16 mouse cellular contexts compared by ENCODE assay signal in genomic region chr14:54480673-54481072, GRCm38 (mm10). TPM values are rescaled to one million over a fixed set of nuclear protein-coding genes. Genes with fewer than 3 reads are reported as not detected.
DNase-seq lines count a peak whose midpoint lies in the region; ATAC-seq lines count a peak whose summit lies in the region.
"Had no signal": no experiment of that assay in that cellular context is flagged by ENCODE, and none has a peak within 500 bp of the region (broad histone marks: within the 10 kb centered on the region; RNA-seq: fewer than 3 reads in every experiment).

No protein-coding gene starts in this region.

- no peak overlapping the region for H3K9ac ChIP-seq in midbrain, embryonic 13.5 days (replicated peaks)
- no peak overlapping the region for H3K9ac ChIP-seq in embryonic facial prominence, embryonic 14.5 days (ENCODE audit: low read depth, low read length)
- no peak overlapping the region for H3K9ac ChIP-seq in midbrain, embryonic 16.5 days (ENCODE audit: low read depth, low read length)
- H3K9ac ChIP-seq: forebrain, embryonic 13.5 days; lung, embryonic 14.5 days; neural tube, embryonic 12.5 days had no signal

- 79% methylated on average over 6 of the region's 6 CpGs for WGBS in midbrain, embryonic 10.5 days
- 64% methylated on average over 6 of the region's 6 CpGs for WGBS in midbrain, embryonic 13.5 days
- WGBS in embryonic facial prominence, embryonic 14.5 days, result 71% methylated on average over 6 of the region's 6 CpGs
- 66% methylated on average over 6 of the region's 6 CpGs for WGBS in midbrain, embryonic 16.5 days

- intact Hi-C loops in heart, postnatal 36 days (cut with DNase I), result no loop called here

- peaks cover 56% of the 10 kb centered on the region for H3K4me1 ChIP-seq in midbrain, embryonic 10.5 days
- H3K4me1 ChIP-seq in midbrain, embryonic 13.5 days (replicated peaks), result peaks cover 39% of the 10 kb centered on the region
- peaks cover 18% of the 10 kb centered on the region for H3K4me1 ChIP-seq in embryonic facial prominence, embryonic 14.5 days (ENCODE audit: control insufficient read depth, insufficient read depth, low read length)
- H3K4me1 ChIP-seq in midbrain, embryonic 16.5 days (ENCODE audit: control insufficient read depth, insufficient read depth, low read length), result peaks cover 18% of the 10 kb centered on the region

- H3K36me3 ChIP-seq in midbrain, embryonic 10.5 days, result no peaks in the 10 kb centered on the region
- H3K36me3 ChIP-seq in midbrain, embryonic 13.5 days, result peaks cover 5% of the 10 kb centered on the region; the same call in 1 of the 2 replicates
- no peaks in the 10 kb centered on the region for H3K36me3 ChIP-seq in embryonic facial prominence, embryonic 14.5 days (ENCODE audit: control insufficient read depth, insufficient read depth, low read length)
- no peaks in the 10 kb centered on the region for H3K36me3 ChIP-seq in midbrain, embryonic 16.5 days (ENCODE audit: control insufficient read depth, insufficient read depth, low read length)
- H3K36me3 ChIP-seq: neural tube, embryonic 12.5 days had no signal

- DNase-seq in midbrain, embryonic 10.5 days (ENCODE audit: low spot score), result no peak
- peak; percentile 28 for DNase-seq in embryonic facial prominence, embryonic 14.5 days (ENCODE audit: low spot score)
- DNase-seq in thymus, postnatal 10 days (ENCODE audit: low spot score in 2 of 2), result peak; percentile 51 to 57
- no peak for DNase-seq in heart, postnatal 36 days
- no peak for DNase-seq in kidney, adult 9 months
- DNase-seq: cerebellum, adult 8-10 months; heart, adult 18-20 months; heart, postnatal 10 days; liver; lung, embryonic 14.5 days had no signal

- no peak overlapping the region for H3K4me3 ChIP-seq in midbrain, embryonic 10.5 days
- H3K4me3 ChIP-seq in midbrain, embryonic 13.5 days (replicated peaks), result no peak overlapping the region
- H3K4me3 ChIP-seq in embryonic facial prominence, embryonic 14.5 days (ENCODE audit: low read depth, low read length), result no peak overlapping the region
- H3K4me3 ChIP-seq in midbrain, embryonic 16.5 days (ENCODE audit: low read depth, low read length), result no peak overlapping the region
- H3K4me3 ChIP-seq: forebrain, embryonic 13.5 days; neural tube, embryonic 12.5 days had no signal

- no peaks in the 10 kb centered on the region for H3K9me3 ChIP-seq in midbrain, embryonic 10.5 days (replicated peaks)
- no peaks in the 10 kb centered on the region for H3K9me3 ChIP-seq in midbrain, embryonic 13.5 days
- no peaks in the 10 kb centered on the region for H3K9me3 ChIP-seq in embryonic facial prominence, embryonic 14.5 days (ENCODE audit: control insufficient read depth, low read length)
- no peaks in the 10 kb centered on the region for H3K9me3 ChIP-seq in midbrain, embryonic 16.5 days (replicated peaks; ENCODE audit: control insufficient read depth, low read length, poor library complexity, severe bottlenecking)
- H3K9me3 ChIP-seq: forebrain, embryonic 13.5 days; neural tube, embryonic 12.5 days had no signal

- H3K27ac ChIP-seq in midbrain, embryonic 10.5 days (replicated peaks), result peak overlapping the region; percentile 38; the same call in 1 of the 2 replicates
- H3K27ac ChIP-seq in midbrain, embryonic 13.5 days, result no peak overlapping the region
- H3K27ac ChIP-seq in embryonic facial prominence, embryonic 14.5 days (replicated peaks; ENCODE audit: low read depth, low read length), result no peak overlapping the region
- H3K27ac ChIP-seq in midbrain, embryonic 16.5 days (ENCODE audit: low read length), result no peak overlapping the region
- H3K27ac ChIP-seq: forebrain, embryonic 13.5 days; neural tube, embryonic 12.5 days had no signal

- H3K27me3 ChIP-seq in midbrain, embryonic 10.5 days (ENCODE audit: low read depth, poor library complexity, severe bottlenecking), result peaks cover 52% of the 10 kb centered on the region
- peaks cover 26% of the 10 kb centered on the region for H3K27me3 ChIP-seq in midbrain, embryonic 13.5 days
- H3K27me3 ChIP-seq in embryonic facial prominence, embryonic 14.5 days (replicated peaks; ENCODE audit: control insufficient read depth, insufficient read depth, low read length), result peaks cover 27% of the 10 kb centered on the region
- peaks cover 3% of the 10 kb centered on the region; the same call in 1 of the 2 replicates for H3K27me3 ChIP-seq in midbrain, embryonic 16.5 days (ENCODE audit: control insufficient read depth, insufficient read depth, low read depth, low read length)

- H3K4me2 ChIP-seq in midbrain, embryonic 13.5 days (replicated peaks), result no peak overlapping the region
- H3K4me2 ChIP-seq in embryonic facial prominence, embryonic 14.5 days (ENCODE audit: low read depth, low read length), result no peak overlapping the region
- H3K4me2 ChIP-seq in midbrain, embryonic 16.5 days (ENCODE audit: low read length), result no peak overlapping the region
- H3K4me2 ChIP-seq: forebrain, embryonic 13.5 days; lung, embryonic 14.5 days had no signal

- ATAC-seq in midbrain, embryonic 13.5 days, result no peak
- ATAC-seq in CD4-positive, CD25-positive, alpha-beta regulatory T cell, adult 4 months, result peak; percentile 22
- peak; percentile 14; the same call in 1 of the 2 replicates for ATAC-seq in embryonic facial prominence, embryonic 14.5 days (ENCODE audit: low read depth)
- ATAC-seq in midbrain, embryonic 16.5 days, result no peak
- ATAC-seq: forebrain, embryonic 13.5 days; hindbrain, embryonic 16.5 days had no signal

RNA-seq across cellular contexts. Expression of gene Rem2, which starts 4.8 kb away (rescaled TPM):
- polyA plus RNA-seq in midbrain, embryonic 10.5 days (2016; fragmentation: Nextera tagmentation; extraction: Ambion mirVana), result 18.6 and 29.8 TPM in 2 replicates
- 44.3 and 52.3 TPM in 2 replicates for polyA plus RNA-seq in midbrain, embryonic 13.5 days (2015; fragmentation: Nextera tagmentation; extraction: Ambion mirVana)
- 1 to 10 TPM in 1 of 2 experiments, under 1 TPM in 1; 0.54 to 1.1 TPM for polyA plus RNA-seq in CD4-positive, CD25-positive, alpha-beta regulatory T cell, adult 4 months (2017; shearing (Covaris generic))
- 1.7 and 2.1 TPM in 2 replicates for polyA plus RNA-seq in embryonic facial prominence, embryonic 14.5 days (2014; fragmentation: Nextera tagmentation; extraction: Ambion mirVana)
- total RNA-seq in heart, postnatal 36 days (2021), result not detected
- polyA plus RNA-seq in midbrain, embryonic 16.5 days (2015; fragmentation: Nextera tagmentation; extraction: Ambion mirVana), result 46.0 and 48.9 TPM in 2 replicates
- total RNA-seq: heart, adult 18-20 months; heart, postnatal 10 days had no signal

RNA-seq across cellular contexts. Expression of gene Lrp10, which starts 16.7 kb away (rescaled TPM):
- 25.1 and 26.0 TPM in 2 replicates for polyA plus RNA-seq in midbrain, embryonic 10.5 days (2016; fragmentation: Nextera tagmentation; extraction: Ambion mirVana)
- polyA plus RNA-seq in midbrain, embryonic 13.5 days (2015; fragmentation: Nextera tagmentation; extraction: Ambion mirVana), result 22.3 and 27.5 TPM in 2 replicates
- 10 to 100 TPM; 59.9 to 60.2 TPM for polyA plus RNA-seq in CD4-positive, CD25-positive, alpha-beta regulatory T cell, adult 4 months (2017; shearing (Covaris generic))
- 41.0 and 43.4 TPM in 2 replicates for polyA plus RNA-seq in embryonic facial prominence, embryonic 14.5 days (2014; fragmentation: Nextera tagmentation; extraction: Ambion mirVana)
- total RNA-seq in heart, postnatal 36 days (2021), result 10 to 100 TPM; 55.5 to 57.6 TPM
- 26.9 and 28.2 TPM in 2 replicates for polyA plus RNA-seq in midbrain, embryonic 16.5 days (2015; fragmentation: Nextera tagmentation; extraction: Ambion mirVana)

RNA-seq across cellular contexts. Expression of gene Prmt5, which starts 36.7 kb away (rescaled TPM):
- polyA plus RNA-seq in midbrain, embryonic 10.5 days (2016; fragmentation: Nextera tagmentation; extraction: Ambion mirVana), result 148 and 155 TPM in 2 replicates
- polyA plus RNA-seq in midbrain, embryonic 13.5 days (2015; fragmentation: Nextera tagmentation; extraction: Ambion mirVana), result 101 and 107 TPM in 2 replicates
- polyA plus RNA-seq in CD4-positive, CD25-positive, alpha-beta regulatory T cell, adult 4 months (2017; shearing (Covaris generic)), result 10 to 100 TPM; 44.9 to 54.8 TPM
- polyA plus RNA-seq in embryonic facial prominence, embryonic 14.5 days (2014; fragmentation: Nextera tagmentation; extraction: Ambion mirVana), result 65.3 and 75.7 TPM in 2 replicates
- total RNA-seq in heart, postnatal 36 days (2021), result 10 to 100 TPM; 30.3 to 37.7 TPM
- 105 and 106 TPM in 2 replicates for polyA plus RNA-seq in midbrain, embryonic 16.5 days (2015; fragmentation: Nextera tagmentation; extraction: Ambion mirVana)

RNA-seq across cellular contexts. Expression of gene Mmp14, which starts 49.3 kb away (rescaled TPM):
- polyA plus RNA-seq in midbrain, embryonic 10.5 days (2016; fragmentation: Nextera tagmentation; extraction: Ambion mirVana), result 56.0 and 70.5 TPM in 2 replicates
- 50.1 and 55.9 TPM in 2 replicates for polyA plus RNA-seq in midbrain, embryonic 13.5 days (2015; fragmentation: Nextera tagmentation; extraction: Ambion mirVana)
- polyA plus RNA-seq in CD4-positive, CD25-positive, alpha-beta regulatory T cell, adult 4 months (2017; shearing (Covaris generic)), result not detected
- 235 and 254 TPM in 2 replicates for polyA plus RNA-seq in embryonic facial prominence, embryonic 14.5 days (2014; fragmentation: Nextera tagmentation; extraction: Ambion mirVana)
- 10 to 100 TPM; 12.6 to 19.1 TPM for total RNA-seq in heart, postnatal 36 days (2021)
- 43.5 and 43.9 TPM in 2 replicates for polyA plus RNA-seq in midbrain, embryonic 16.5 days (2015; fragmentation: Nextera tagmentation; extraction: Ambion mirVana)

RNA-seq across cellular contexts. Expression of gene Mrpl52, which starts 54.0 kb away (rescaled TPM):
- polyA plus RNA-seq in midbrain, embryonic 10.5 days (2016; fragmentation: Nextera tagmentation; extraction: Ambion mirVana), result 205 and 211 TPM in 2 replicates
- 278 and 280 TPM in 2 replicates for polyA plus RNA-seq in midbrain, embryonic 13.5 days (2015; fragmentation: Nextera tagmentation; extraction: Ambion mirVana)
- polyA plus RNA-seq in CD4-positive, CD25-positive, alpha-beta regulatory T cell, adult 4 months (2017; shearing (Covaris generic)), result 100 to 1,000 TPM; 216 to 249 TPM
- 226 and 241 TPM in 2 replicates for polyA plus RNA-seq in embryonic facial prominence, embryonic 14.5 days (2014; fragmentation: Nextera tagmentation; extraction: Ambion mirVana)
- total RNA-seq in heart, postnatal 36 days (2021), result 100 to 1,000 TPM; 118 to 126 TPM
- polyA plus RNA-seq in midbrain, embryonic 16.5 days (2015; fragmentation: Nextera tagmentation; extraction: Ambion mirVana), result 247 and 252 TPM in 2 replicates

Comparison
In these comparisons a context has a peak if more than half of its experiments do, and no peak if none do; other contexts are left out.
1. DNase-seq: peak in embryonic facial prominence, embryonic 14.5 days (single experiment) and thymus, postnatal 10 days (2 of 2); none in midbrain, embryonic 10.5 days (single experiment), heart, postnatal 36 days (0 of 2) and kidney, adult 9 months (single experiment).
2. ATAC-seq: peak in CD4-positive, CD25-positive, alpha-beta regulatory T cell, adult 4 months (single experiment) and embryonic facial prominence, embryonic 14.5 days (single experiment); none in midbrain, embryonic 13.5 days (single experiment) and midbrain, embryonic 16.5 days (single experiment).